Mouse (Mus musculus) C2C12 (cell line): ENCODE results near the gene Pdss1. TPM values are rescaled to one million over a fixed set of nuclear protein-coding genes. Genes with fewer than 3 reads are reported as not detected.
"Not testable (repeated sequence)": the region's sequence is repeated elsewhere in the genome, so short reads cannot be mapped to it uniquely, and the experiment has no call there.

Source experiments
- H3K27me3 ChIP-seq: one replicate; pipeline ENCODE4 v1.6.1; 2011; ENCODE audit not compliant: control insufficient read depth, insufficient read depth, insufficient read length
- H3K36me3 ChIP-seq: one replicate; pipeline ENCODE4 v1.6.1; 2011; ENCODE audit not compliant: control insufficient read depth, insufficient read depth
- H3K4me3 ChIP-seq: one replicate; pipeline ENCODE4 v1.5.1; 2011; ENCODE audit warnings: mild to moderate bottlenecking, control low read depth; ENCODE audit not compliant: poor library complexity, insufficient read depth, severe bottlenecking
- H3K79me2 ChIP-seq: one replicate; pipeline ENCODE4 v1.6.1; 2011; ENCODE audit not compliant: control insufficient read depth, insufficient read depth
- H3K79me3 ChIP-seq: one replicate; pipeline ENCODE4 v1.6.1; 2011; ENCODE audit warnings: low read depth, control low read depth
- H3ac ChIP-seq: one replicate; pipeline ENCODE3; 2011; ENCODE audit warnings: low read depth; ENCODE audit not compliant: control insufficient read depth, insufficient read length
- CEBPB ChIP-seq: IDR thresholded peaks from one replicate; pipeline ENCODE4 v1.6.1; 2011; ENCODE audit warnings: low read depth, mild to moderate bottlenecking, control low read depth, moderate library complexity
- CTCF ChIP-seq: IDR thresholded peaks from one replicate; pipeline ENCODE4 v1.5.1; 2011; ENCODE audit not compliant: control insufficient read depth, insufficient read depth, insufficient read length
- FOSL1 ChIP-seq: IDR thresholded peaks from one replicate; pipeline ENCODE4 v1.8.0; 2011; ENCODE audit warnings: mild to moderate bottlenecking, low read length; ENCODE audit not compliant: poor library complexity, insufficient read depth, severe bottlenecking
- MAX ChIP-seq: IDR thresholded peaks from one replicate; pipeline ENCODE4 v1.6.1; 2011; ENCODE audit warnings: mild to moderate bottlenecking, control low read depth
- MYOD1 ChIP-seq: IDR thresholded peaks from one replicate; pipeline ENCODE4 v1.6.1; 2011; ENCODE audit warnings: low read depth; ENCODE audit not compliant: control insufficient read depth, insufficient read length
- MYOG ChIP-seq: IDR thresholded peaks from one replicate; pipeline ENCODE4 v1.6.1; 2011; ENCODE audit not compliant: control insufficient read depth, insufficient read length; ENCODE audit errors: extremely low read depth
- USF1 ChIP-seq: IDR thresholded peaks from one replicate; pipeline ENCODE4 v1.6.1; 2011; ENCODE audit warnings: low read depth, mild to moderate bottlenecking, control low read depth, moderate library complexity
- polyA plus RNA-seq: library from polyadenylated mRNA; unstranded; fragments of >200 nt; fragmentation: generic; extraction: Trizol; gene quantifications from one replicate; pipeline ENCODE4 v1.2.1, GENCODE M21; 2012; ENCODE audit warnings: missing spikeins

The Pdss1 gene
- polyA plus RNA-seq, 1 experiment, result 14.1 TPM

DNA sequence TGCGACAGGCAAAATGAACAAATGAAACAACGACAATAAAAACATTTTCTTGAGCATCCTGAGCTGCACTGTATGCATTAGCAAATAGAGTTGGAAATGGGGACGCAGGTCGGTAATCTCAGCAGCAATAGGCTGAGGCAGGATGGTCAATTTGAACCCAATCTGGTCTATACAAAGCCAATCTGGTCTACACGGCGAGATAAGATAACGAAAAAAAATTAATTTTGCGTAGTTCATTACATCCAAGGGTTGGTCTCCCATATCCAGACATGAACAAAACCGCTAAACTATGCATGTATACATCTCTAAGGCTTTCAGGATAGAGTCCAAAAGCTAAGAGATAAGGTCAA is 415 bp upstream of the Pdss1 start:
- Histone ChIP-seq H3ac (peak overlapping the region; percentile 79), H3K4me3 (peak overlapping the region; percentile 98), H3K36me3 (peaks cover 11% of the 10 kb centered on the region), H3K79me2 (peaks cover 45% of the 10 kb centered on the region), H3K27me3 (no peaks in the 10 kb centered on the region), H3K79me3 (peaks cover 37% of the 10 kb centered on the region)
- TF ChIP-seq CEBPB (no peak), FOSL1 (no peak), USF1 (no peak), MYOG (no peak), MYOD1 (no peak), MAX (no peak), CTCF (no peak)

DNA sequence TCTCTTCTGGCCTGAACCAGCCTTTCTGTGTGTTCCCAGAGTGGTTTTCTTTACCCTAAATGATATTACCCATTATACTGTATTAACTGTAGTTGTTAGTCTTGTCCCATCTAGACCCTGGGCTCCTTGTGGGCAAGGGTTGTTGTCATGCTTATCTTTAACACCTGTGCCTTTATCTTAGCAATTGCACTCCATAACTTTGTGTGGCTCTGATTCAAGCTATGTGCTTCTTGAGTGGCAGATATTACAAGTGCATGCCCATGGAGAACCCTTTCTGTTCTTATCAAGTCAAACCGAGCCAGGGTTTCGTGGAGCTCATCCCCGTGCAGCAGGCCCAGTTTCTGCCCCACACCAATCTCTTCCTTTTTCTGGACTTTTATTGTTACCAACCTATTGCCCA is 8.6 kb downstream of the Pdss1 start:
- no peak overlapping the region for H3K4me3 ChIP-seq

DNA sequence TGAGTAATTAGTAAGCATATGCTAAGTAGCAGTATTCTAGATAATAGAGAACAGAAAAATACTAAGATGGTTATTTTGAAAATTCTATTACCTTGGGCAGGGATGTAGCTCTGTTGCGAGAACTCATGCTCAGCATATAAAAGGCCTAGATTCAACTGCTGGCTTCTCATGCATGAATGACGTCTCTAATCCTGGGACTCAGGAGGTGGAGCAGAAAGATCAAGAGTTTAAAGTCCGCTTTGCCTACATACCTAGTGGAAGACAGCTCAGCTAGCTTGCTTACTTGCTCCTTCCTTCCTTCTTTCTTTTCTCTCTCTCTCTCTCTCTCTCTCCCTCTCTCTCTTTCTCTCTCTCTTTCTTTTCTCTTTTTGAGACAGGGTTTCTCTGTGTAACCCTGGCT is 19.1 kb downstream of the Pdss1 start:
- Histone ChIP-seq H3ac (no peak overlapping the region), H3K79me3 (no peaks in the 10 kb centered on the region), H3K36me3 (peaks cover 92% of the 10 kb centered on the region), H3K79me2 (no peaks in the 10 kb centered on the region), H3K4me3 (no peak overlapping the region), H3K27me3 (no peaks in the 10 kb centered on the region)
- no peak for TF ChIP-seq CEBPB
- no peak for TF ChIP-seq MYOD1
- no peak for TF ChIP-seq FOSL1
- no peak for TF ChIP-seq USF1
- no peak for TF ChIP-seq CTCF
- TF ChIP-seq MYOG, result no peak
- no peak for TF ChIP-seq MAX

More for the DNA sequence above, 8.6 kb downstream of the Pdss1 start:
- peaks cover 13% of the 10 kb centered on the region for H3K79me3 ChIP-seq
- peaks cover 47% of the 10 kb centered on the region for H3K79me2 ChIP-seq
- H3K27me3 ChIP-seq, result no peaks in the 10 kb centered on the region
- no peak overlapping the region for H3ac ChIP-seq
- peaks cover 99% of the 10 kb centered on the region for H3K36me3 ChIP-seq
- TF ChIP-seq FOSL1 (no peak), MAX (no peak), CEBPB (no peak), MYOD1 (no peak), MYOG (no peak), USF1 (no peak), CTCF (no peak)

DNA sequence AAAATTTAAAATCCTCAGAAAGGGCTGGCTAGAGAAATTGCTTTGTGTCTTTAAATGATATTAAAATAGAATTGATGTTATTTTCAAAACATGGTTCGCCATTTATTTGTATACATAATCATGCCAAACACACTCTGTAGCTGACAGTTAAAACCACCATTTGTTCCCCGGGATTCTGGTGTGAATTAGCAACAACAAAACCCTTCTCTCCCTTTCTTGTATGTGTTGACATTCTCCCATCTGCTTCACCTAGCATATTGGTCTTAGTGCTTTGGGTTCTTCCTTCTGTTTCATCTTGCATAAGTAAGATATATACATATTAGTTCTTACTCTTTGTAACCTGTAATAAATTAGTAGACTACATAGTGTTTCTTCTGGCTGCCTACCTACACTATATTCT is 23.3 kb downstream of the Pdss1 start:
- peaks cover 1% of the 10 kb centered on the region for H3K79me3 ChIP-seq
- peaks cover 85% of the 10 kb centered on the region for H3K36me3 ChIP-seq
- H3K79me2 ChIP-seq, result no peaks in the 10 kb centered on the region
- TF ChIP-seq MAX (no peak), CEBPB (no peak), CTCF (no peak), USF1 (no peak), MYOG (no peak), MYOD1 (no peak), FOSL1 (no peak)
- no peaks in the 10 kb centered on the region for H3K27me3 ChIP-seq
- no peak overlapping the region for H3K4me3 ChIP-seq
- H3ac ChIP-seq, result no peak overlapping the region

DNA sequence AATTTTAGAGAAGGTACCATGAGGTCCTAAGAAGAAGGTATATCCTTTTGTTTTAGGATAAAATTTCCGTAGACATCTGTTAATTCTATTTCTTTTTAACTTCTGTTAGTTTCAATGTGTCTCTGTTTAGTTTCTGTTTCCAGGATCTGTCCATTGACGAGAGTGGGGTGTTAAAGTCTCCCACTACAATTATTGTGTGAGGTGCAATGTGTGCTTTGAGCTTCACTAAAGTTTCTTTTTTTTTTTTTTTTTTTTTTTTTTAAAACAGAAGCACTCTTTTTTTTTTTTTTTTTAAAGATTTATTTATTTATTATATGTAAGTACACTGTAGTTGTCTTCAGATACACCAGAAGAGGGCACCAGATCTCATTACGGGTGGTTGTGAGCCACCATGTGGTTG is 30.6 kb downstream of the Pdss1 start:
- H3K79me2 ChIP-seq, H3K27me3 ChIP-seq, H3K79me3 ChIP-seq, H3K4me3 ChIP-seq, H3ac ChIP-seq: not testable (repeated sequence)
- peaks cover 52% of the 10 kb centered on the region for H3K36me3 ChIP-seq

DNA sequence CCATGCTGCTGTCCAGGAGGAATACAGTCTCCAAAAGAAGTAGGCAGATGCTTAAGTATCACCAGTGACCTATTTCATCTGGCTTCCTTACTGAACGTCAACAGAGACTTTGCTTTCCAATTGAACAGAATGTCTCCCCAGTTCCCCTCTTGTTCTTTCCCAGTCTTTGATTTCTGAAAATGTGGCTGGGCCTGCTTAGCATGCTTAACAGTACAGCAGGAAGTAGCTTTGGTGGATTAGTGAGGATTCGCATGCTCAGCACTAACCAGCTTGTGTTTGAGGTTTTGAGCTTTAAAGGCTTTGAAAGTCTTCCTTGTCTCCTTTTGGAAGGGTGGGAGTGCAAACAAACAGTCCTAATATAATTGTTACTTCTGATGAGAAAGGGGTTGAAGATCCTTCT is 32.9 kb downstream of the Pdss1 start:
- no peak for TF ChIP-seq CEBPB
- no peak for TF ChIP-seq CTCF
- no peak for TF ChIP-seq USF1
- no peak for TF ChIP-seq FOSL1
- TF ChIP-seq MYOD1, result no peak
- no peak for TF ChIP-seq MYOG
- TF ChIP-seq MAX, result no peak
- Histone ChIP-seq H3ac (no peak overlapping the region), H3K27me3 (no peaks in the 10 kb centered on the region), H3K79me3 (no peaks in the 10 kb centered on the region), H3K79me2 (no peaks in the 10 kb centered on the region), H3K4me3 (no peak overlapping the region), H3K36me3 (peaks cover 58% of the 10 kb centered on the region)

DNA sequence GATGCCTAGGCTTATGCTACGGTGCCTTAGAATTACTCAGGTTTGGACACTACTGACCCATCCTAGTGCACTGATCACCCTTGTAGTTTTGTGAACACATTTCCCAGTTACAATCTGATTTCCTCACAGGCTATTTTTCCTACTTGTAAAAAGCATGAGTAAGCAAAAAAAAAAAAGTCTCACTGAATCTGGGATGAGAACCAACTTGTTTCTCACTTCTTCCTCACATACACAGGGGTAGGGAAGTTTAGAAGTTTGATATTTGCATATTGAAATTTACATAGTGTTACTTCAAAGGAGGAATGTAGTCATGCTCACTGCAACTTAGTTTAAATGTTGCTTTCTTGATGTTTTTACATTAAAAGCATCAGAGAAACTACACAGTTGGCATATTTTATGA is 38.2 kb downstream of the Pdss1 start:
- Histone ChIP-seq H3K4me3 (no peak overlapping the region), H3K79me2 (no peaks in the 10 kb centered on the region), H3K36me3 (peaks cover 95% of the 10 kb centered on the region), H3K79me3 (no peaks in the 10 kb centered on the region), H3ac (no peak overlapping the region), H3K27me3 (no peaks in the 10 kb centered on the region)
- no peak for TF ChIP-seq CEBPB
- no peak for TF ChIP-seq MYOG
- TF ChIP-seq MAX, result no peak
- no peak for TF ChIP-seq FOSL1
- TF ChIP-seq USF1, result no peak
- no peak for TF ChIP-seq CTCF
- TF ChIP-seq MYOD1, result no peak
